Mouse (Mus musculus): ENCODE results near the gene Kank2. TPM values are rescaled to one million over a fixed set of nuclear protein-coding genes. Genes with fewer than 3 reads are reported as not detected.
A peak's percentile ranks its signal among the peaks of the same experiment; 100 is the strongest.

Kank2 gene
- polyA plus RNA-seq, 1 experiment, result 15.4 TPM

GRCm38 (mm10) chr9:21752252-21752792 is 46.2 kb downstream of the Kank2 start:
- Histone ChIP-seq H3K36me3 (ENCODE audit: control insufficient read depth, insufficient read depth, low read length) (peaks cover 3% of the 10 kb centered on the region), H3K27me3 (ENCODE audit: control insufficient read depth, insufficient read depth, low read length) (no peaks in the 10 kb centered on the region), H3K4me3 (ENCODE audit: extremely low read depth, insufficient read depth, insufficient read length) (no peak overlapping the region), H3K4me1 (ENCODE audit: control insufficient read depth, insufficient read depth, insufficient read length) (no peaks in the 10 kb centered on the region), H3K27ac (ENCODE audit: insufficient read depth, low read length) (peak overlapping the region; percentile 52)
- TF ChIP-seq POLR2A (IDR thresholded peaks at IDR 0.05; ENCODE audit: low read depth, low read length) (no peak), CTCF (IDR thresholded peaks at IDR 0.05; ENCODE audit: extremely low read depth, insufficient read depth, insufficient read length, insufficient replicate concordance) (no peak)
- 85% methylated on average over 10 of the region's 10 CpGs for WGBS
- DNase-seq (ENCODE audit: low read depth in 1 of 2, low spot score in 2 of 2), result no peak

GRCm38 (mm10) chr9:21751347-21751746 is 47.2 kb downstream of the Kank2 start:
- no peak for DNase-seq (ENCODE audit: low read depth in 1 of 2, low spot score in 2 of 2)

GRCm38 (mm10) chr9:21750370-21750769 is 48.2 kb downstream of the Kank2 start:
- WGBS, result 79% methylated on average over 3 of the region's 3 CpGs
- Histone ChIP-seq H3K27ac (ENCODE audit: insufficient read depth, low read length) (no peak overlapping the region), H3K27me3 (ENCODE audit: control insufficient read depth, insufficient read depth, low read length) (no peaks in the 10 kb centered on the region), H3K4me3 (ENCODE audit: extremely low read depth, insufficient read depth, insufficient read length) (no peak overlapping the region), H3K36me3 (ENCODE audit: control insufficient read depth, insufficient read depth, low read length) (peaks cover 3% of the 10 kb centered on the region), H3K4me1 (ENCODE audit: control insufficient read depth, insufficient read depth, insufficient read length) (no peaks in the 10 kb centered on the region)
- DNase-seq (ENCODE audit: low read depth in 1 of 2, low spot score in 2 of 2), result no peak
- TF ChIP-seq CTCF (IDR thresholded peaks at IDR 0.05; ENCODE audit: extremely low read depth, insufficient read depth, insufficient read length, insufficient replicate concordance), result no peak
- TF ChIP-seq POLR2A (IDR thresholded peaks at IDR 0.05; ENCODE audit: low read depth, low read length), result no peak

More at GRCm38 (mm10) chr9:21751347-21751746, 47.2 kb downstream of the Kank2 start:
- Histone ChIP-seq H3K27me3 (ENCODE audit: control insufficient read depth, insufficient read depth, low read length) (no peaks in the 10 kb centered on the region), H3K4me3 (ENCODE audit: extremely low read depth, insufficient read depth, insufficient read length) (no peak overlapping the region), H3K4me1 (ENCODE audit: control insufficient read depth, insufficient read depth, insufficient read length) (no peaks in the 10 kb centered on the region), H3K27ac (ENCODE audit: insufficient read depth, low read length) (no peak overlapping the region), H3K36me3 (ENCODE audit: control insufficient read depth, insufficient read depth, low read length) (peaks cover 3% of the 10 kb centered on the region)
- 65% methylated on average over 6 of the region's 6 CpGs for WGBS
- TF ChIP-seq POLR2A (IDR thresholded peaks at IDR 0.05; ENCODE audit: low read depth, low read length), result no peak
- TF ChIP-seq CTCF (IDR thresholded peaks at IDR 0.05; ENCODE audit: extremely low read depth, insufficient read depth, insufficient read length, insufficient replicate concordance), result no peak

- Histone ChIP-seq H3K4me1 (ENCODE audit: control insufficient read depth, insufficient read depth, insufficient read length) (no peaks in the 10 kb centered on the region), H3K4me3 (ENCODE audit: extremely low read depth, insufficient read depth, insufficient read length) (no peak overlapping the region), H3K36me3 (ENCODE audit: control insufficient read depth, insufficient read depth, low read length) (peaks cover 3% of the 10 kb centered on the region), H3K27me3 (ENCODE audit: control insufficient read depth, insufficient read depth, low read length) (no peaks in the 10 kb centered on the region), H3K27ac (ENCODE audit: insufficient read depth, low read length) (no peak overlapping the region)
- TF ChIP-seq POLR2A (IDR thresholded peaks at IDR 0.05; ENCODE audit: low read depth, low read length), result no peak
- TF ChIP-seq CTCF (IDR thresholded peaks at IDR 0.05; ENCODE audit: extremely low read depth, insufficient read depth, insufficient read length, insufficient replicate concordance), result no peak
- no peak for DNase-seq (ENCODE audit: low read depth in 1 of 2, low spot score in 2 of 2)
- WGBS, result 88% methylated on average over 6 of the region's 6 CpGs
These were observed 49.0 kb downstream of the Kank2 start for GRCm38 (mm10) chr9:21749382-21750118.

GRCm38 (mm10) chr9:21748491-21748890 is 50.1 kb downstream of the Kank2 start:
- 87% methylated on average over 10 of the region's 10 CpGs for WGBS
- H3K36me3 ChIP-seq (ENCODE audit: control insufficient read depth, insufficient read depth, low read length), result peaks cover 5% of the 10 kb centered on the region

GRCm38 (mm10) chr9:21748033-21748432 is 50.5 kb downstream of the Kank2 start:
- H3K4me3 ChIP-seq (ENCODE audit: extremely low read depth, insufficient read depth, insufficient read length), result no peak overlapping the region
- no peak for TF ChIP-seq POLR2A (IDR thresholded peaks at IDR 0.05; ENCODE audit: low read depth, low read length)
- TF ChIP-seq CTCF (IDR thresholded peaks at IDR 0.05; ENCODE audit: extremely low read depth, insufficient read depth, insufficient read length, insufficient replicate concordance), result no peak
- peaks cover 5% of the 10 kb centered on the region for H3K36me3 ChIP-seq (ENCODE audit: control insufficient read depth, insufficient read depth, low read length)
- WGBS, result 79% methylated on average over 7 of the region's 7 CpGs
- DNase-seq (ENCODE audit: low read depth in 1 of 2, low spot score in 2 of 2), result no peak
- no peaks in the 10 kb centered on the region for H3K27me3 ChIP-seq (ENCODE audit: control insufficient read depth, insufficient read depth, low read length)
- H3K4me1 ChIP-seq (ENCODE audit: control insufficient read depth, insufficient read depth, insufficient read length), result no peaks in the 10 kb centered on the region
- no peak overlapping the region for H3K27ac ChIP-seq (ENCODE audit: insufficient read depth, low read length)

More at GRCm38 (mm10) chr9:21748491-21748890, 50.1 kb downstream of the Kank2 start:
- TF ChIP-seq POLR2A (IDR thresholded peaks at IDR 0.05; ENCODE audit: low read depth, low read length), result no peak
- no peak for TF ChIP-seq CTCF (IDR thresholded peaks at IDR 0.05; ENCODE audit: extremely low read depth, insufficient read depth, insufficient read length, insufficient replicate concordance)
- no peaks in the 10 kb centered on the region for H3K27me3 ChIP-seq (ENCODE audit: control insufficient read depth, insufficient read depth, low read length)
- H3K4me3 ChIP-seq (ENCODE audit: extremely low read depth, insufficient read depth, insufficient read length), result no peak overlapping the region
- H3K4me1 ChIP-seq (ENCODE audit: control insufficient read depth, insufficient read depth, insufficient read length), result no peaks in the 10 kb centered on the region
- H3K27ac ChIP-seq (ENCODE audit: insufficient read depth, low read length), result no peak overlapping the region
- no peak for DNase-seq (ENCODE audit: low read depth in 1 of 2, low spot score in 2 of 2)
